Mouse (Mus musculus): ENCODE measurements at regions not wholly inside any gene's neighbourhood (a gene's known extent, or its start where the extent isn't known, plus 50 kb on each side); places are given as distances from the start of the nearest gene placed in this dataset.

DNA sequence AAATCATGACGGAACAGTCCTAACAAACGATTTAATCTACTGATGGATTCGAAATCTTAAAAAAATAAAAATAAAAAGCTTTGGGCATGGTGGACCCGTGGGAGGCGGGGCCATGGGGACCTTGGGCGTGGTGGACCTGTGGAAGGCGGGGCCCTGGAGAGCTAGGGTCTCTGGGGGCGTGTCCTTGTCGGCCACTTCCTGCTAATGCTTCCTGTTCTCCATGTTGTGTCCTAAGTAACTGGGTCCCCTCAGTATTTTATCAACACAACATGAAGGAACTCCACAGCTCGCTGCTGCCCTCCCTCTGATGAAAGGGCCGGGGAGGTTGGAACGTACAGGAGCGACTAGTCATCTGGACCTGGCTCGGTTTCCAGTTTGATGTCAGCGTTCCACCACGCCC, 75.3 kb upstream of the Plekha5 start:
- Histone ChIP-seq H3K4me2 (ENCODE audit: low read depth, low read length) (no peak overlapping the region), H3K27ac (ENCODE audit: low read length) (no peak overlapping the region), H3K9me3 (ENCODE audit: control insufficient read depth, low read length) (no peaks in the 10 kb centered on the region), H3K27me3 (ENCODE audit: control insufficient read depth, insufficient read depth, low read depth, low read length) (no peaks in the 10 kb centered on the region), H3K4me3 (ENCODE audit: low read length) (no peak overlapping the region), H3K4me1 (replicated peaks; ENCODE audit: control insufficient read depth, insufficient read depth, low read length) (peaks cover 3% of the 10 kb centered on the region), H3K9ac (ENCODE audit: low read length) (no peak overlapping the region), H3K36me3 (ENCODE audit: control insufficient read depth, insufficient read depth, low read length) (no peaks in the 10 kb centered on the region)
- ATAC-seq (ENCODE audit: low read depth): no peak
- WGBS: 87% methylated on average over 16 of the region's 16 CpGs

DNA sequence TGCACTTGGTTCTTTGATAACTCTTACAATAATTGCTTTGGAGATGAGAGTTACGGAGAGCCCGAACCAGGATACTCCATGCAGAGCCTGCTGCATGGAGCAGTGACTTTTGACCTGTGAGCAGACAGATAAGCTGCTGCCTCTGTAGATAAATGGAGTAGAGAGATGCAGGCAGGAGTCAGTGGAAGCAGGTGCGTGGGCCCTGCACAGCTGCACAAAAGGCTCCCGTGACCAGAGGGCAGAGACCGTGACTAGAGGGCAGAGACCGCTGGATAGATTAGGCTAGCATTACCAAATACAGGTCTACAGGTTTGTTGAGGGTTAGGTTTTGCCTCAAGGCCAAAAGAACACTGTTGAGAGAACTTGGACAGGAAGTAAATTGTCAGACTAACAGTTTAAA, 76.9 kb upstream of the Plekha5 start:
- H3K4me3 ChIP-seq (ENCODE audit: low read length): no peak overlapping the region
- 77% methylated on average over 6 of the region's 6 CpGs for WGBS
- no peaks in the 10 kb centered on the region for H3K9me3 ChIP-seq (ENCODE audit: control insufficient read depth, low read length)
- H3K27me3 ChIP-seq (ENCODE audit: control insufficient read depth, insufficient read depth, low read depth, low read length): no peaks in the 10 kb centered on the region
- H3K9ac ChIP-seq (ENCODE audit: low read length): no peak overlapping the region
- H3K4me2 ChIP-seq (ENCODE audit: low read depth, low read length): no peak overlapping the region
- H3K36me3 ChIP-seq (ENCODE audit: control insufficient read depth, insufficient read depth, low read length): no peaks in the 10 kb centered on the region
- no peaks in the 10 kb centered on the region for H3K4me1 ChIP-seq (replicated peaks; ENCODE audit: control insufficient read depth, insufficient read depth, low read length)
- ATAC-seq (ENCODE audit: low read depth): no peak
- H3K27ac ChIP-seq (ENCODE audit: low read length): no peak overlapping the region

DNA sequence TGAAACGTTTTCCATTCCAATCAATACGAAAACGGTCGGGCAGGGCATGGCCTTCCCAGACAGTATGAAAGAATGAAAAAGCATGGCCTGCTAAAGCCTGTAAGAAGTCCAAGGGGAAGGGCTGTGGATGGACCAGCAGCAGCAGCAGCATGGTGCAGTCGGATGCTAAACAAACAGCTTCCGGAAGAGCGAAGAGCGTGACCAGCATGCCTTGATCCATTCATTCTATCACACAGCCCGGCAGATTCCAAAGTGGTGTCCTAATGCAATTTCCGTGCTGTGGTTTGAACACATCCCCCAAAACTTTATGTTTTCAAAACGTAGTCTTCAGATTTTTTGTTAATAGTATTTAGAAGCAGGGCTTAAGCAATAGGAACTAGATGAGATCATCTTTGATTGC, 80.2 kb upstream of the Plekha5 start:
- no peaks in the 10 kb centered on the region for H3K27me3 ChIP-seq (ENCODE audit: control insufficient read depth, insufficient read depth, low read depth, low read length)
- ATAC-seq (ENCODE audit: low read depth): no peak
- H3K4me3 ChIP-seq (ENCODE audit: low read length): no peak overlapping the region
- no peak overlapping the region for H3K27ac ChIP-seq (ENCODE audit: low read length)
- H3K4me2 ChIP-seq (ENCODE audit: low read depth, low read length): no peak overlapping the region
- H3K4me1 ChIP-seq (replicated peaks; ENCODE audit: control insufficient read depth, insufficient read depth, low read length): no peaks in the 10 kb centered on the region
- 75% methylated on average over 11 of the region's 11 CpGs for WGBS
- no peaks in the 10 kb centered on the region for H3K36me3 ChIP-seq (ENCODE audit: control insufficient read depth, insufficient read depth, low read length)
- H3K9ac ChIP-seq (ENCODE audit: low read length): no peak overlapping the region
- H3K9me3 ChIP-seq (ENCODE audit: control insufficient read depth, low read length): no peaks in the 10 kb centered on the region

DNA sequence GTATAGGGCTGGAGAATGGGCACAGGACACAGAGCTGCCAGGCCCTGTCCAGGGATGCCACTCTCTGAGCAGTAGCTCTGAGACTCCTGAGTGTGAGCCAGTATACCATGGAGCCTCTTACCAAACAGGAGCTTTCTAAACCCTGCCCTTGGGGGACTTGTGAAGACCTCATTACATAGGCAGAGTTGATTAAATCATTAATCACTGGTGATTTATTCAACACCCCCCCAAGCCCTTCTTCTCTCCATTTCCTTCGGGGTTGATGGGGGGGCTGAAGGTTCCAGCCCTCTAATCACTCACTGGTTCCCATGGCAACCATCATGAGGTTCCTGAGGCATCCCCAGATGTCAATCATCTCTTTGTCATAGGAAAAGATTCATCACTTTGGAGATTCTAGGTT, 81.0 kb upstream of the Plekha5 start:
- no peak for ATAC-seq (ENCODE audit: low read depth)
- 45% methylated on average over 1 of the region's 1 CpGs for WGBS
- H3K4me3 ChIP-seq (ENCODE audit: low read length): no peak overlapping the region

DNA sequence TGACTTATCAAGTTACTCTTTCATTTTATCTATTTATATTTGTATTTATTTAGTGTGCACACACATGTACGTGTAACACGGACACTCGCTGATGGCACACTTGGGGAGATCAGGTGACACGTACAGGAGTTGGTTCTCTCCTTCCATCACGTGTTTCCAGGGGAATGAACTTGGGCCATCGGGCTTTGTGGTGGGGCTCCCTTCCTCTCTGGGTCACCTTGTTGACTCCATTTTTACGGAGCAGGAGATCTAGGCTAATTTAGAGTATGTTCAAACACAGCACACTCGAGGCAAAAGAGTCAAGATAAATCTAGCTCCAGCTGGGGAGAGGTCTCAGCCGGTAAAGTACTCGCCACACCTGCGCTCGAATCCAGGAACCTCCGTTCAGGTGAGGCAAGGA, 84.1 kb upstream of the Plekha5 start:
- ATAC-seq (ENCODE audit: low read depth): no peak
- H3K27ac ChIP-seq (ENCODE audit: low read length): no peak overlapping the region
- WGBS: 65% methylated on average over 13 of the region's 13 CpGs

More for the DNA sequence above, 81.0 kb upstream of the Plekha5 start:
- Histone ChIP-seq H3K27me3 (ENCODE audit: control insufficient read depth, insufficient read depth, low read depth, low read length) (no peaks in the 10 kb centered on the region), H3K9me3 (ENCODE audit: control insufficient read depth, low read length) (no peaks in the 10 kb centered on the region), H3K36me3 (ENCODE audit: control insufficient read depth, insufficient read depth, low read length) (no peaks in the 10 kb centered on the region), H3K27ac (ENCODE audit: low read length) (no peak overlapping the region), H3K4me2 (ENCODE audit: low read depth, low read length) (no peak overlapping the region), H3K4me1 (replicated peaks; ENCODE audit: control insufficient read depth, insufficient read depth, low read length) (peaks cover 7% of the 10 kb centered on the region), H3K9ac (ENCODE audit: low read length) (no peak overlapping the region)

DNA sequence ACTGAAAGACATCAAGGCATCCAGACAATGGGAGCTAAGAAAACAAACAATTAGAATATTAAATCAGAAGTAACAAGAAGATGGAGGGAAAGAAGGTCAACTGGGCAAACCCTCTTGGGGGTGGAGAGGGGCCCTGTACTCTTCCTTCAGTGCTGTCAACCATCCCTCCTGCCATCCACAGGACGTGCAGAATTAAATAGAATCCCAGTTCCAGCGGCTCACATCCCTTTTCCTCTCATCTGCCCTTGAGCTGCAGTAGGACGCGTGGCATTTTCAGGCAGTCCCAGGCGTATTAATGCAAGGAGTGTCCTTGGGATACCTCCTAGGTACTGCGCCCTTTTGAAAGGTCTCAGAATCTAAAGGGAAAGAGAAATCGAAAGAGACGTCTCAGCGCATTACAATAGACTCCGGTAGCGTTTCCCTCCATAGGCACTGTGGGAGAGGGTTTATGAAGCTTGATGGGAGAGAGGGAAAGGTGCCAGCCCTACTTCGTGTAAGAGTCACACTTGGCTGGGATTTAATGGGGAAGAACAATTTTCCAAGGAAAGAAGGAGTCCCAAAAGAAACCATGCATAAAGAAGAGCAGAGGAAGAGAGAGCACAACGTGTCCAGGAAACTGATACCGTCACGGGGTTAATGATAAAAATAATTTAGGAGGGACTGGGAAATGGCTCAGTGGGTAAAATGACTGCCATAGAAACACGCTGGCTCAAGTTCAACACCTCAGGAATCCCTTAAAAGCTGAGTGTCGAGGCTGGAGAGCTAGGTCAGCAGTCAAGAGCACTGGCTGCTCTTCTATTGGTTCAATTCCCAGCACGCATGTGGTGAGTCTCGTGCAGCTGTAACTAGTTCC, 85.7 kb upstream of the Plekha5 start:
- peak; percentile 37; the same call in 1 of the 2 replicates for ATAC-seq (ENCODE audit: low read depth)
- Histone ChIP-seq H3K9ac (ENCODE audit: low read length) (peak overlapping the region; percentile 45), H3K27ac (ENCODE audit: low read length) (peak overlapping the region; percentile 45), H3K27me3 (ENCODE audit: control insufficient read depth, insufficient read depth, low read depth, low read length) (no peaks in the 10 kb centered on the region), H3K9me3 (ENCODE audit: control insufficient read depth, low read length) (no peaks in the 10 kb centered on the region), H3K4me2 (ENCODE audit: low read depth, low read length) (peak overlapping the region; percentile 41), H3K36me3 (ENCODE audit: control insufficient read depth, insufficient read depth, low read length) (no peaks in the 10 kb centered on the region), H3K4me3 (ENCODE audit: low read length) (0 out of 2 replicates have a peak overlapping the region, but pooled peaks have one; percentile 7), H3K4me1 (replicated peaks; ENCODE audit: control insufficient read depth, insufficient read depth, low read length) (peaks cover 22% of the 10 kb centered on the region)
- WGBS: 47% methylated on average over 19 of the region's 19 CpGs

More for the DNA sequence above, 84.1 kb upstream of the Plekha5 start:
- no peaks in the 10 kb centered on the region for H3K36me3 ChIP-seq (ENCODE audit: control insufficient read depth, insufficient read depth, low read length)
- no peaks in the 10 kb centered on the region for H3K9me3 ChIP-seq (ENCODE audit: control insufficient read depth, low read length)
- no peaks in the 10 kb centered on the region for H3K27me3 ChIP-seq (ENCODE audit: control insufficient read depth, insufficient read depth, low read depth, low read length)
- no peak overlapping the region for H3K9ac ChIP-seq (ENCODE audit: low read length)
- H3K4me3 ChIP-seq (ENCODE audit: low read length): no peak overlapping the region
- H3K4me2 ChIP-seq (ENCODE audit: low read depth, low read length): no peak overlapping the region
- H3K4me1 ChIP-seq (replicated peaks; ENCODE audit: control insufficient read depth, insufficient read depth, low read length): peaks cover 22% of the 10 kb centered on the region

DNA sequence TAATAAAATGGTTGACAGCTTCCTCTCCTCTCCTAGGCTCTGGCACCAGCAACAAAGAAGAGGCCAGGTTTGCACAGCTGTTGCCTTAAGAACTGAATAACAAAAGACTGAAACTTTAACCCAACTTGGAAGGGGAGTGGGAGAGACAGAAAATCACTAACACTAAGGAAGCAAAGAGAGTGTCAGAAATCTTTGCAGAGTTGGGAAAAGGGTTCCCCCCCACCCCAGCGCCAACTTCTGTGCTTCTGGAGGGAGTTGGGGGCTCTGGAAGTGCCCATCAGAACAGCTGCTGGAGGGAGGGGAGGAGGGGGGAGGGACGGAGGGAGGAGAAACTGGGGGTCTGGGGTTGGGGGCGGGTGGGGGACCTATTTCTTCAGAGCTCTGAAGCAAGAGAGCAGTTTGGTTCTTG, 86.8 kb upstream of the Plekha5 start:
- Histone ChIP-seq H3K27me3 (ENCODE audit: control insufficient read depth, insufficient read depth, low read depth, low read length) (no peaks in the 10 kb centered on the region), H3K4me3 (ENCODE audit: low read length) (no peak overlapping the region), H3K36me3 (ENCODE audit: control insufficient read depth, insufficient read depth, low read length) (no peaks in the 10 kb centered on the region), H3K9me3 (ENCODE audit: control insufficient read depth, low read length) (no peaks in the 10 kb centered on the region), H3K4me2 (ENCODE audit: low read depth, low read length) (peak overlapping the region; percentile 41; the same call in 1 of the 2 replicates), H3K9ac (ENCODE audit: low read length) (no peak overlapping the region), H3K4me1 (replicated peaks; ENCODE audit: control insufficient read depth, insufficient read depth, low read length) (peaks cover 22% of the 10 kb centered on the region), H3K27ac (ENCODE audit: low read length) (peak overlapping the region; percentile 88)
- ATAC-seq (ENCODE audit: low read depth): peak; percentile 80
- WGBS: 19% methylated on average over 3 of the region's 3 CpGs

DNA sequence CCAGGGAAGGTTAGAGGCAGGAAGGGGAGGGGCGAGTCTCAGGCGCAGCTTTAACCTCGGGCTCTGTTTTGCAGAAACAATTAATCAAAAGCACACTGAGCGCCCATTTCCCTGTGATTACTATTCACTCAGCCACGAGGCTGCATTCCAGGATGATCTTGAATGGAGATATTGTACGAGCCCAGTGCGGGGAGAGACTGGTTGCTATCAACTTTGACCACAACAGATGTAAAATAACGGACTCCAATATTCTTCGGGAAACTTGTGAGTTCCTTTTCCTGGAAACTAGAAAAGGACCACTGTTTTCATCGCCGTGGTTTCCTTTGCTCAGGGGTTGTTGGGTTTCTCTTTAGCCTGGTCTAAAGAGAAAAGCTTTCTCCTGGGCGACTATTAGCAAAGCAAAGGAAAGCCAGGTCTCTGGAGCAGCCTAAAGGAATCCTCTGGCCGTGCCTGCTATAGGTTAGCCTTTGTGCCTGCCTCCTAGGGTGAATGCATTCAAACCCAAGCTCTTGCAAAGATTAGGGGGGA, 87.4 kb upstream of the Plekha5 start:
- H3K27ac ChIP-seq (ENCODE audit: low read length): peak overlapping the region; percentile 88
- peak; percentile 52 for ATAC-seq (ENCODE audit: low read depth)
- peak overlapping the region; percentile 48 for H3K9ac ChIP-seq (ENCODE audit: low read length)
- peak overlapping the region; percentile 38 for H3K4me2 ChIP-seq (ENCODE audit: low read depth, low read length)
- peaks cover 22% of the 10 kb centered on the region for H3K4me1 ChIP-seq (replicated peaks; ENCODE audit: control insufficient read depth, insufficient read depth, low read length)
- peak overlapping the region; percentile 3; the same call in 1 of the 2 replicates for H3K4me3 ChIP-seq (ENCODE audit: low read length)
- H3K27me3 ChIP-seq (ENCODE audit: control insufficient read depth, insufficient read depth, low read depth, low read length): no peaks in the 10 kb centered on the region
- H3K36me3 ChIP-seq (ENCODE audit: control insufficient read depth, insufficient read depth, low read length): no peaks in the 10 kb centered on the region
- no peaks in the 10 kb centered on the region for H3K9me3 ChIP-seq (ENCODE audit: control insufficient read depth, low read length)
- WGBS: 7% methylated on average over 13 of the region's 13 CpGs

DNA sequence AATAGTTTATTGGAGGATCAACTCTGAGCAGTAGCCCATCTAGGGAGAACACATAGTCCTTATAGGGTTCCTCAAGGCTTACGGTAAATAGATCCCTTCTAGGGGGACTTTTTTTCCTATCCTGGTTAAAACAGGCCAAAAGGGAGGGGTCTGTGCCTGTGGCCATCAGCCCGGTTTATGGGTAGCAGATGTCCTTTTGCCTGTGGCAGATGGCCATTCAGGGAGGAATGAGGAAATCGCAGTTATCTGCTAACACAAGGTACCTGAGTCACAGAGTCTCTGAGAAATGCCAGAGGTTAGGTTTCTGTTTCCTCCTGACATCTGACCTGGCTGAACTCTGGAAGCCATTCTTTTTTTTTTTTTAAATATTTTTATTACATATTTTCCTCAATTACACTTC, 90.5 kb upstream of the Plekha5 start:
- Histone ChIP-seq H3K9ac (ENCODE audit: low read length) (no peak overlapping the region), H3K27me3 (ENCODE audit: control insufficient read depth, insufficient read depth, low read depth, low read length) (no peaks in the 10 kb centered on the region), H3K27ac (ENCODE audit: low read length) (no peak overlapping the region), H3K36me3 (ENCODE audit: control insufficient read depth, insufficient read depth, low read length) (no peaks in the 10 kb centered on the region), H3K4me3 (ENCODE audit: low read length) (no peak overlapping the region), H3K4me2 (ENCODE audit: low read depth, low read length) (no peak overlapping the region), H3K4me1 (replicated peaks; ENCODE audit: control insufficient read depth, insufficient read depth, low read length) (peaks cover 20% of the 10 kb centered on the region), H3K9me3 (ENCODE audit: control insufficient read depth, low read length) (no peaks in the 10 kb centered on the region)
- WGBS: 70% methylated on average over 3 of the region's 3 CpGs
- no peak for ATAC-seq (ENCODE audit: low read depth)
